Mouse (Mus musculus) myocyte (in vitro differentiated cells): ENCODE measurements around the gene AI661453.

Experiments used
- POLR2A ChIP-seq: IDR thresholded peaks from one replicate; pipeline ENCODE4 v1.6.1; 2011; ENCODE audit warnings: low read depth, mild to moderate bottlenecking, control low read depth, moderate library complexity; ENCODE audit not compliant: insufficient read length
- SRF ChIP-seq: IDR thresholded peaks from one replicate; pipeline ENCODE4 v1.6.1; 2011; ENCODE audit warnings: low read depth; ENCODE audit not compliant: control insufficient read depth, insufficient read length
- USF1 ChIP-seq: IDR thresholded peaks from one replicate; pipeline ENCODE4 v1.6.1; 2011; ENCODE audit warnings: low read depth, mild to moderate bottlenecking, control low read depth, moderate library complexity

DNA sequence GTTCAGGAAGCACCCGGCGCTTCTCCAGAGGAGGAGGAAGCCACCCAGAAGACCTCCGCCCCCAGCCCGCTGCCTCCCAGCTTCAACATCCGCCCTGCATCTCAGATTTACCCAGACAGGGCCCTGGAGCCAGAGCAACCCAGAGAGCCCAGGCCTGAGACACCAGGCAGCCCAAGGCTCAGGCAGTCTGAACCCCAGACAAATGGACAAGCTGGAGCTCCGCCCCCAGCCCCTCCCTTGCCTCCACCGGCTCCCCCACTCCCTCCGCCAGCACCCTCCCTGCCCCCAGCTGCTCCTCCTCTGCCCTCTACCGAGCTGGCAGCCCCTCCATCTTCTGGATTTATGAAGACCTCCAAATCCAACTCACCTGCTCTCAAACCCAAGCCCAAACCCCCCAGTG lies 29.9 kb downstream of the AI661453 start:
- TF ChIP-seq POLR2A = no peak
- TF ChIP-seq SRF = no peak
- no peak for TF ChIP-seq USF1
